Mouse (Mus musculus) lung, embryonic 14.5 days (tissue): Measurements from ENCODE around the gene Inava. TPM values are rescaled to one million over a fixed set of nuclear protein-coding genes. Genes with fewer than 3 reads are reported as not detected.

ENCODE experiments used
- ATAC-seq: fragments of 200-750 bp; cut with Nextera tagmentation; 2 replicates; pipeline ENCODE4 v1.8.0; 2017; ENCODE audit warnings: mild to moderate bottlenecking, moderate TSS enrichment, moderate library complexity; ENCODE audit not compliant: insufficient read depth
- DNase-seq: peaks from one replicate; pipeline ENCODE4 v3.0.0-alpha.2; 2015
- H3K27ac ChIP-seq: fragments of 300-500 bp; sonication (generic); 2 replicates; pipeline ENCODE4 v1.5.1; 2014; ENCODE audit warnings: low read depth, mild to moderate bottlenecking, moderate library complexity
- H3K27me3 ChIP-seq: fragments of 300-500 bp; sonication (generic); 2 replicates; pipeline ENCODE4 v1.6.1; 2014; ENCODE audit warnings: low read length, control low read depth; ENCODE audit not compliant: insufficient read depth
- H3K36me3 ChIP-seq: fragments of 300-500 bp; sonication (generic); 2 replicates; pipeline ENCODE4 v1.6.1; 2014; ENCODE audit warnings: control low read depth; ENCODE audit not compliant: insufficient read depth
- H3K4me1 ChIP-seq: fragments of 300-500 bp; sonication (generic); 2 replicates; pipeline ENCODE4 v1.6.1; 2014; ENCODE audit warnings: antibody characterized with exemption, control low read depth; ENCODE audit not compliant: insufficient read depth
- H3K4me2 ChIP-seq: fragments of 300-500 bp; sonication (generic); 2 replicates; pipeline ENCODE4 v1.6.1; 2014; ENCODE audit warnings: mild to moderate bottlenecking
- H3K4me3 ChIP-seq: fragments of 300-500 bp; sonication (generic); 2 replicates; pipeline ENCODE4 v1.5.1; 2014; ENCODE audit warnings: low read depth, low read length
- H3K9ac ChIP-seq: fragments of 300-500 bp; sonication (generic); 2 replicates; pipeline ENCODE4 v1.6.1; 2014
- H3K9me3 ChIP-seq: fragments of 300-500 bp; sonication (generic); 2 replicates; pipeline ENCODE4 v1.6.1; 2016; ENCODE audit warnings: low read depth, low read length, control low read depth
- CTCF ChIP-seq: IDR thresholded peaks from 2 replicates; pipeline ENCODE4 v1.5.1; 2016; ENCODE audit warnings: antibody characterized with exemption, low read depth
- WGBS: fragments of 180-500 bp; shearing (Covaris S2); extraction: QIAGEN DNeasy Blood & Tissue Kit; methylation state at CpG from one replicate; pipeline ENCODE4 v1.1.7; 2014; 5-methylcytosine and 5-hydroxymethylcytosine counted together
- polyA plus RNA-seq: library from polyadenylated mRNA; unstranded; fragments of >200 nt; fragmentation: Nextera tagmentation; extraction: Ambion mirVana; gene quantifications from 2 replicates; pipeline ENCODE4 v1.2.1, GENCODE M21; 2014

Inava gene
- polyA plus RNA-seq, 1 experiment from 2014 or later = 15.9 TPM

- Histone ChIP-seq H3K4me1 (no peaks in the 10 kb centered on the region), H3K9ac (no peak overlapping the region), H3K27ac (no peak overlapping the region), H3K4me3 (no peak overlapping the region), H3K9me3 (no peaks in the 10 kb centered on the region), H3K36me3 (peaks cover 30% of the 10 kb centered on the region), H3K4me2 (no peak overlapping the region), H3K27me3 (no peaks in the 10 kb centered on the region)
- WGBS = 69% methylated on average over 8 of the region's 8 CpGs
- DNase-seq = peak; percentile 63
- ATAC-seq = no peak
- TF ChIP-seq CTCF = peak; percentile 63
Observed at GRCm38 (mm10) chr1:136167657-136168056, 66.4 kb downstream of the Inava start.

DNA sequence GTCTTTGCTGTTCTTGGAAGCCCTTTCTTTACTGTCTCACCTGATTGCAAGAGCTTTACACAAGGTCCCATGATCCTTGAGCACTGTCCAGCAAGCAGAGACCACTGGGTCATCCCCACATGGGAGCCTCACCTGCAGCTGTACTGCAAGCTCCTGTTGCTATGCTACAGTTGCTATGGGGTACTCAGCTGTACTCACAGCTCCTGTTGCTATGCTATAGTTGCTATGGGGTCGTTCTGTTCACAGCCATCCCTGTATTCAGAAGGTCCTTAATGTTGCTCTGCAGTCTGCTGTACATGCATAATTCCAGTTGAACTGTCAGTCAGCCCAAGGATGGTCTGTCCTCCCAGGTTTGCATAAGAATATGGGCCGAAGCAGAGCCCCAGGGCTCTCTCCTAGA lies 68.6 kb downstream of the Inava start:
- no peak overlapping the region for H3K4me2 ChIP-seq
- H3K27me3 ChIP-seq = no peaks in the 10 kb centered on the region
- WGBS = 59% methylated on average over 2 of the region's 2 CpGs
- H3K27ac ChIP-seq = no peak overlapping the region
- H3K9me3 ChIP-seq = no peaks in the 10 kb centered on the region
- TF ChIP-seq CTCF = no peak
- no peak overlapping the region for H3K9ac ChIP-seq
- no peak overlapping the region for H3K4me3 ChIP-seq
- H3K36me3 ChIP-seq = peaks cover 39% of the 10 kb centered on the region
- H3K4me1 ChIP-seq = no peaks in the 10 kb centered on the region
- no peak for DNase-seq
- ATAC-seq = no peak

Other genes with a start within 250 kb of the Inava start
- not detected in 2 replicates for gene Igfn1, start 227.9 kb downstream of the Inava start, polyA plus RNA-seq
- gene Tmem9, start 226.1 kb downstream of the Inava start, polyA plus RNA-seq = 72.7 and 76.3 TPM in 2 replicates
- not detected in 2 replicates for gene Ascl5, start 183.5 kb downstream of the Inava start, polyA plus RNA-seq
- gene Cacna1s, start 181.5 kb downstream of the Inava start, polyA plus RNA-seq = not detected in 2 replicates
- gene Kif21b, start 102.9 kb downstream of the Inava start, polyA plus RNA-seq = 3.8 and 4.1 TPM in 2 replicates
- gene Mroh3, start 21.4 kb downstream of the Inava start, polyA plus RNA-seq = 0.18 TPM in 1 of 2 replicates, not detected in the other
- gene Gpr25, start 26.6 kb upstream of the Inava start, polyA plus RNA-seq = not detected in 2 replicates
- gene Camsap2, start 111.8 kb upstream of the Inava start, polyA plus RNA-seq = 18.2 and 20.0 TPM in 2 replicates
- 16.4 and 17.8 TPM in 2 replicates for gene Ddx59, start 181.0 kb upstream of the Inava start, polyA plus RNA-seq
- gene Kif14, start 232.1 kb upstream of the Inava start, polyA plus RNA-seq = 8.9 and 11.3 TPM in 2 replicates